Comparison of ENCODE assay signal across 8 mouse cellular contexts in genomic region chr7:81057471-81057870, GRCm38 (mm10). TPM values are rescaled to one million over a fixed set of nuclear protein-coding genes. Genes with fewer than 3 reads are reported as not detected.
DNase-seq lines count a peak whose midpoint lies in the region; ATAC-seq and TF ChIP-seq lines count a peak whose summit lies in the region.

TSS of gene Alpk3 (plus strand) at chr7:81057600.

- no peak within 1 kb of the TSS for H3K27ac ChIP-seq in kidney, postnatal 0 days
- H3K27ac ChIP-seq in embryonic facial prominence, embryonic 12.5 days, result no peak within 1 kb of the TSS
- peak within 1 kb of the TSS; percentile 95 for H3K27ac ChIP-seq in heart, embryonic 15.5 days
- H3K27ac ChIP-seq in liver, embryonic 15.5 days (replicated peaks), result peak within 1 kb of the TSS; percentile 55

- H3K9ac ChIP-seq in kidney, postnatal 0 days (ENCODE audit: low read depth, low read length), result no peak within 1 kb of the TSS
- 0 out of 2 replicates have a peak within 1 kb of the TSS, but pooled peaks have one; percentile 7 for H3K9ac ChIP-seq in embryonic facial prominence, embryonic 12.5 days
- peak within 1 kb of the TSS; percentile 66 for H3K9ac ChIP-seq in heart, embryonic 15.5 days
- H3K9ac ChIP-seq in liver, embryonic 15.5 days, result peak within 1 kb of the TSS; percentile 39; the same call in 1 of the 2 replicates

- H3K36me3 ChIP-seq in kidney, postnatal 0 days (ENCODE audit: insufficient read depth, low read length), result no peaks in the 10 kb centered on the region
- no peaks in the 10 kb centered on the region for H3K36me3 ChIP-seq in embryonic facial prominence, embryonic 12.5 days
- peaks cover 6% of the 10 kb centered on the region; the same call in 1 of the 2 replicates for H3K36me3 ChIP-seq in heart, embryonic 15.5 days
- H3K36me3 ChIP-seq in liver, embryonic 15.5 days (replicated peaks), result no peaks in the 10 kb centered on the region

- no peak within 1 kb of the TSS for H3K4me3 ChIP-seq in kidney, postnatal 0 days (replicated peaks; ENCODE audit: low read depth, low read length)
- H3K4me3 ChIP-seq in embryonic facial prominence, embryonic 12.5 days, result no peak within 1 kb of the TSS
- H3K4me3 ChIP-seq in heart, embryonic 15.5 days, result peak within 1 kb of the TSS; percentile 56
- H3K4me3 ChIP-seq in liver, embryonic 15.5 days (replicated peaks), result peak within 1 kb of the TSS; percentile 42

- 31% methylated on average over 27 of the region's 27 CpGs for WGBS in kidney, postnatal 0 days
- WGBS in embryonic facial prominence, embryonic 12.5 days, result 33% methylated on average over 26 of the region's 27 CpGs
- 17% methylated on average over 21 of the region's 27 CpGs for WGBS in heart, embryonic 15.5 days
- WGBS in liver, embryonic 15.5 days (ENCODE audit: insufficient replicate concordance), result 10% methylated on average over 27 of the region's 27 CpGs

- intact Hi-C loops in left cerebral cortex, postnatal 14 days (cut with DNase I), result no loop called here

- H3K4me1 ChIP-seq in kidney, postnatal 0 days (replicated peaks; ENCODE audit: insufficient read depth, low read length), result peaks cover 13% of the 10 kb centered on the region
- peaks cover 7% of the 10 kb centered on the region; the same call in 1 of the 2 replicates for H3K4me1 ChIP-seq in embryonic facial prominence, embryonic 12.5 days
- peaks cover 46% of the 10 kb centered on the region for H3K4me1 ChIP-seq in heart, embryonic 15.5 days (replicated peaks)
- H3K4me1 ChIP-seq in liver, embryonic 15.5 days (replicated peaks), result peaks cover 31% of the 10 kb centered on the region

- no peaks in the 10 kb centered on the region for H3K9me3 ChIP-seq in kidney, postnatal 0 days (replicated peaks; ENCODE audit: low read length)
- H3K9me3 ChIP-seq in embryonic facial prominence, embryonic 12.5 days, result 0 out of 2 replicates have a peak, but pooled peaks cover 3% of the 10 kb centered on the region
- no peaks in the 10 kb centered on the region for H3K9me3 ChIP-seq in heart, embryonic 15.5 days (replicated peaks)
- H3K9me3 ChIP-seq in liver, embryonic 15.5 days (replicated peaks), result no peaks in the 10 kb centered on the region

- no peak for TF ChIP-seq CTCF in kidney, postnatal 0 days (IDR thresholded peaks at IDR 0.05; ENCODE audit: low read depth)

- H3K27me3 ChIP-seq in kidney, postnatal 0 days (ENCODE audit: insufficient read depth, low read length), result no peaks in the 10 kb centered on the region
- H3K27me3 ChIP-seq in embryonic facial prominence, embryonic 12.5 days, result no peaks in the 10 kb centered on the region
- no peaks in the 10 kb centered on the region for H3K27me3 ChIP-seq in heart, embryonic 15.5 days
- no peaks in the 10 kb centered on the region; the same call in 1 of the 2 replicates for H3K27me3 ChIP-seq in liver, embryonic 15.5 days

- DNase-seq in kidney, postnatal 0 days (ENCODE audit: low spot score), result no peak
- no peak for DNase-seq in kidney, adult 9 months
- no peak for DNase-seq in spleen, postnatal 14 days (ENCODE audit: low spot score in 2 of 2)
- no peak for DNase-seq in left cerebral cortex, postnatal 14 days (ENCODE audit: low spot score in 2 of 2)
- DNase-seq in frontal cortex, postnatal 36 days (ENCODE audit: low spot score in 2 of 2), result no peak

- 0 out of 2 replicates have a peak within 1 kb of the TSS, but pooled peaks have one; percentile 31 for H3K4me2 ChIP-seq in kidney, postnatal 0 days (ENCODE audit: low read length)
- H3K4me2 ChIP-seq in embryonic facial prominence, embryonic 12.5 days (replicated peaks), result 0 out of 2 replicates have a peak within 1 kb of the TSS, but pooled peaks have one; percentile 16
- H3K4me2 ChIP-seq in heart, embryonic 15.5 days, result peak within 1 kb of the TSS; percentile 64
- peak within 1 kb of the TSS; percentile 79 for H3K4me2 ChIP-seq in liver, embryonic 15.5 days

- no peak; the same call in 1 of the 2 replicates for ATAC-seq in kidney, postnatal 0 days (replicated peaks; ENCODE audit: low FRiP score, low read depth)
- ATAC-seq in embryonic facial prominence, embryonic 12.5 days (ENCODE audit: insufficient number of reproducible peaks, insufficient read depth, low FRiP score, low TSS enrichment), result no peak
- peak; percentile 86 for ATAC-seq in heart, embryonic 15.5 days (replicated peaks; ENCODE audit: insufficient number of reproducible peaks, insufficient read depth, low FRiP score, low read depth)
- ATAC-seq in liver, embryonic 15.5 days (ENCODE audit: insufficient read depth), result peak; percentile 79

RNA-seq across cellular contexts. Expression of gene Alpk3, which starts in this region (rescaled TPM):
- polyA plus RNA-seq in kidney, postnatal 0 days (2015; fragmentation: Nextera tagmentation; extraction: Ambion mirVana), result 0.18 and 0.22 TPM in 2 replicates
- polyA plus RNA-seq in embryonic facial prominence, embryonic 12.5 days (2016; fragmentation: Nextera tagmentation; extraction: Ambion mirVana), result 0.73 and 1.00 TPM in 2 replicates
- polyA plus RNA-seq in heart, embryonic 15.5 days (2015; fragmentation: Nextera tagmentation; extraction: Ambion mirVana), result 17.9 and 18.2 TPM in 2 replicates
- polyA plus RNA-seq in liver, embryonic 15.5 days (2015; fragmentation: Nextera tagmentation; extraction: Ambion mirVana), result 0.20 and 0.23 TPM in 2 replicates
- under 1 TPM; 0.20 to 0.49 TPM for total RNA-seq in left cerebral cortex, postnatal 14 days (2021)

Comparison
In these comparisons a context has a peak if more than half of its experiments do, and no peak if none do; other contexts are left out.
1. Peak in ATAC-seq, H3K4me3 ChIP-seq, H3K27ac ChIP-seq, H3K9ac ChIP-seq and H3K4me2 ChIP-seq in liver, embryonic 15.5 days; RNA of the gene not detected or under 1 TPM.
2. H3K4me2 ChIP-seq: peak in every context shown above with its lines; median percentile 79 in liver, embryonic 15.5 days; 64 in heart, embryonic 15.5 days; 31 in kidney, postnatal 0 days; 16 in embryonic facial prominence, embryonic 12.5 days.